Mouse (Mus musculus): ENCODE data around the gene Prcc.

- no peak for TF ChIP-seq CTCF (IDR thresholded peaks at IDR 0.05; ENCODE audit: low read depth)
- no peak for TF ChIP-seq EP300 (optimal IDR thresholded peaks at IDR 0.05)
These were observed 53.1 kb downstream of the Prcc start for GRCm38 (mm10) chr3:87832109-87832859.
